Mouse (Mus musculus) thymus, postnatal 4 days (tissue): Measurements from ENCODE around the gene Ccdc116.

ENCODE experiments used
- DNase-seq: peaks from one replicate; pipeline ENCODE4 v3.0.0; 2021

Ccdc116 gene

DNA sequence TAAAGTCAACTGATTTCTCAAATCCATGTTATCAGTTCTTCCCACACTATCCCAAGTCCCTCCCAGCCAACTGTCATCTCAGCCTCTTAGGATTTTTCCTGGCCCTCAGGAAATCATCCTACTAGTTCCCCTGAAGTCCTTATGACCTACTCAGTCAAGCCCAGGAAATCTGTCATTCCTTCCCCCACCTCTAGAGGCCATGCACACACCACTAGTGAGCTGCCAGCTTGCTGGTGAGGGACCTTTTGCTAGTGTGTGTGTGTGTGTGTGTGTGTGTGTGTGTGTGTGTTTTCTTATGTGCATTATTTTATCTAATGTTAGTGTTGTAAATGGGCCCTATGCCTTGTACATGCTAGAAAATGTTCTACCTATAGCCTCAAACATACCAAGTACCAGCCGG lies 19.7 kb downstream of the Ccdc116 start:
- peak; percentile 71 for DNase-seq

DNA sequence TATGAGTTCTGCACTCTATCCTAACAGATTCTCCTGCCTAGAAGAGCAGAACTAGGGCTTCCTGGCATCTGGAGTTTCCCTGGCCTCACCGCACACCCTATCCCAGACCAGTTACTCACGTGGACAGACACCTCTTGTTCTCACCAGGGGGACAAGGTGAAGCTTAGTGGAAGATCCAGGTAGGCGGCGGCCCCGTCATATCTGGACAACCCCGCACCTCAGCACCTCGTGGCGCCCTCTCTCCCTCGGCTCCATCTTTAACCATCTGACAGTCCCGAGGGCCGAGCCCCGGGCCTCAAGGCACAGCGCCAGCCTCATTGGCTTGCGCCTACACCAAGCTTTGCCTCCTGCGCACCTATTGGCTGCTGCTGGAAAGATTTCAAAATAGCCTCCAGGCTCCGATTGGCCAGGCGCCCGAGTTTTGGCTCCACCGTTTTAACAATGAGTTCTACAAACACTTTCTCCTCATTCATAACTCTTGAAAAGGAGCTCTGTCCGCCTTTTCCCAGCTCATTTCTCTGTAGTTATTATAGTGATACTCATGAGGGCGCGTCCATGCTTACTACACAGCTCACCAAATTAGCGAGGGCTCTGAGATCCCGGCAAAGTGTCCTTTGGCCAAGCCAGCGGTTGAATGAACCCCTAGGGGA lies 22.0 kb downstream of the Ccdc116 start, which contains the start of gene 2610318N02Rik:
TSS of gene 2610318N02Rik (minus strand) at position 297 of the 650 bp plus-strand sequence.
- peak; percentile 83 for DNase-seq

DNA sequence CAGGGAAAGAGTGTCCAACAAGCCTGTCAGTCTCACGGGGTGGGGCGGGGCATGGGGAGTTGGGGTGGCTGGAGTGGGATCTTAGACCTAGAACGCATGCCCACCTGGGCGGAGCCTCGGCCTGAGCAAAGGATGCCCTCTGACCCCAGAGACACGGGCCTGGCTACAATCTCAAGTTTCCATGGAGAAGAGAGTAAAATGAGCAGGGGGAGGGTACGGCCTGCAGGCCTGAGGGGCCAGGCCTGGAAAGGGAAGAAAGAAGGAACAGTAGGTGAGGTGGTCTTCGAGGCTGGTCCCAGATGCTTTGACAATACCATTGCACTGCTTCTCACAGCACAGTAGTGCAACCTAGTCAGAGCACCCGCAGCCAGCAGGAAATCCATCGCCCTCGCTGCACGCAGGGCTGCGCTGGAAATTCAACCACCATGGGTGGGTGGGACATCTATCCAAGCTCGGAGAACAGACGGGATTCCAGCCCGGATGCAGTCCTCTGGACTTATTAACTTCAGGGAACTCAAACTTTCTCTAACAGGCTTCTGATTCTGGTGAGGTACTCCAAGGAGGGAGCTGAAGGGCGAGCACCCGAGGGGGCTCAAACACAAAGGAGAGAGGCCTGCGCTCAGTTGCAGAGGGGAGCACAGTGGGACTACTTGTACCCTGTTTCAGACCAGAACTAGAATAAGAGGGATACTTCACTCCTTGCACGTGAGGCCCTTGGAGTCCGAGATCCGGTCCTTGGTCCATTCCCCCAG lies 22.7 kb downstream of the Ccdc116 start:
- DNase-seq: peak; percentile 54

DNA sequence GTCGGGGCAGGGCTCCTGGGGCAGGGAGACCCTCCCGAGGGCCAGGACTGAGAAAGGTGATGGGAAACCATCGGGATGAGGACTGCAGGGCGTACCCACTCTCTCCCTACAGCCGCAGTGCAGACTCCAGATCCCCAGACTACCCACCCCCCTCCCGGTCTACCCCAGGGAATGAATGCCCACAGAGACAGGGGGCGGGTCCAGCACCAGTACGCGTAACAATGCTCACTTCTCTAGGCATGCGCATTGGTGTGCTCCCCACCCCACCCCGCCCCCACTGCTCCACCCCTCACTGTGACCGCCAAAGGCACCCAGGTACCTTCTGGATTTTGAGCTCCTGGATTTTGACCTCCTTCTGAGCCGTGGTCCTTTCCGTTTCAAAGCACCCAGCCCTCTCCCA lies 25.5 kb downstream of the Ccdc116 start:
- no peak for DNase-seq

DNA sequence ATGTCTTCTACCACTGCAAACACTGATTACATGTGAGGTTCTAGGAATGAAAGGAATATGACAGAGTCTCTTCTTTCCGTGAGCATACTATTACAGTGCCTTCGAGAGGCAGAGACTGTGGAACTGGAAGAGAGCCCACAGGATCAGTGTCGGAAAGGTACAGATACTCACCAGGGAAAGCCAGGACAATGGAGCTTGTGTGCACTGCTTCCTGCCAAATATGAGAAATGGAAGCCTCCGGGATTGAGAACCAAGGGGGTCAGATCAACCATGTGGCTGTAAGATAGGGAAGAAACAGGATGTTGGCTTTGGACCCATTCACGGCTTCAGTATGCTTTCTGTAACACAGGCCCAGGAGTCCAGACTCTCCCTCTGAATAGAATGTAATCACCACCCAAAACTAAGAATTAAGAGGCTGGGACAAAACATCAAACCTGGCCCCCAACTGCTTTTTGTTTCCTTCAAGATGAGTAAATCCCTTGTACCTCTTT lies 29.7 kb downstream of the Ccdc116 start:
- DNase-seq: no peak

DNA sequence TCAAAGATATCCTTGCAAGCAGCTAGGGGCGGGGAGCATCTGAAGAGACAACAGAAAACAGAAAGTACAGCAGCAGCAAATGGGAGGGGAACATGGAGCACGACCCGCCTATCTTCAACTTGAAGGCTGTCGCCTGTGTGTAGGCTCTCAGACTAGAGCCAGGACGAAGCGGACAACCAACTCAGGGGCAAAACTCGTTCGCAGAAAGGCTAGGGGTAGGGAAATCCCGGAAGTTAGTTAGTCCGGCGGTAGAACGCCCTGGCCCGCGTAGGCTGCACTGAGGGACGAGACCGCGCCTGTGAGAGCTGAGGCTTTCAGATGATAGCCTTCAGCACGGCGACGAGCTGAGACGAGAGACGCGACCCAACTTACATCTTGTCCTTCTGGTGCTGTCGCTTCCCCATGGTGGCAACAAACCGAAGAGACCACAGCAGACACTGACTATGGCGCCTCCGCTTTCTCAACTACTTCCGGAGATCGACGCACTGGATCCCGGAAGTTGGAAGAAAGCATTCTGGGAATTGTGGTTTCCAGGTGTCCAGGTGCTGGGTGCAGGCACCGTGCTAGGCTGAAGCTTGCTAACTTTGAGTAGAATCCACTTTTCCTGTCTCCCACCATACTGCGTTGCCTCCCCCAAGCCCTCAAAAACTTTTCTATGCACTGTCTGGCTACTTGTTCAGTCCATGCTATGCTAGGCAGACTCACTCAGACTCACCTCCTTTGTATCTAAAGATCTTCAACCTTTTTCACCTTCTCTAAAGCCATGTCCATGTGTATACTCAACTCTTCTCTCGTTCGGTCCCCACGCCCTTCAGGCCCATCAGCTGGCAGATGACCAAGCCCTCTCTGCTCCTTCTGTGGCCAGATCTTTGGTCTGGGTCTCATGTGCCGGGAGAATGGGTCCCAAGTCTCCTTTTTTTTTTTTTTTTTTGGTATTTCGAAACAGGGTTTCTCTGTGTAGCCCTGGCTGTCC lies 36.0 kb downstream of the Ccdc116 start, which contains the start of gene Ppil2:
TSS of gene Ppil2 (minus strand) at position 487 of the 973 bp plus-strand sequence.
- DNase-seq: peak; percentile 70

DNA sequence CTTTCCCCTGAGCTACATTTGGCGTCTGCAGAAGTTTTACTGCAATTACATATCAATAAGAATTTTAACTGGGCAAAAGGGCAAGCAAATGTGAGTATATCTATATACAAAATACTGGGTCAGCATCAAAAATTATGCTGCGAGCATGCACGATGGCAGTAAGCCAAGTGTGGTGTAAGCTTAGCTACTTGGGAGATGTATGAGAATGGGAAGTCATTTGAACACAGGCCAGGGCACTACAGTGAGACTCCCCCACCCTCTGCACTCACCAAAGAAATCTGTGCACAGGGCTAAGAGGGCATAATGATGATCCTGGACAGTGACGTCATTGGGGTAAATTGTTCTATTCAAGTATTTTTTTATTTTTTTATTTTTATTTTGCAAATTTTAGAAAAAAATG lies 42.4 kb downstream of the Ccdc116 start:
- no peak for DNase-seq

DNA sequence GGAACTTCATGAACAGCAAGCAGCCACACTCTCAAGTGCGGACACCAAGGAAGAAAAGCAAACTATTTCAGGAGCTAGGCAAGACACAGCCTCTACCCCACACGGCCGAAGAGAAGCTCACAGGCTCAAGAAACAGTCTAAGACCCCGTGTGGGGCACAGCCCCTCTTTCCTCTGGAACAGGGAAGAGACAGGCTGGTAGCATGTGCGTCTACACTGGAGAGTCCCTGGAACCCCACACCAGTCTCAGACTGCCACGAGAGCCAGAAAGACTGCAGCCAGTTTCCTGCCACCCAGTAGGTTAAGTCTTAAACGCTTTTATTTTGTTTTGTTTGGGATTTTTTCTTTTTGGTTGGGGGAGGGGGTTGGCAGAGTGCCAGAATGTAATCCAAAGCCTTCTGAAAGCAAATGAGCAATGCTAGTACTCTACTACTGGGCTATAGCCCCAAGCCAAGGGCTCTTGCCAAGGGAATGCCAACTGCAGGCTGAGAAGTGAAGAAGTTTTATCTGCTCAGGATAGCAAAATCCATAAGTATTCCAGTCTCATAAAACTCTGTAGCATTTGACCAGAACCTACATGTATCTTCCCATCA lies 44.3 kb downstream of the Ccdc116 start:
- DNase-seq: no peak

DNA sequence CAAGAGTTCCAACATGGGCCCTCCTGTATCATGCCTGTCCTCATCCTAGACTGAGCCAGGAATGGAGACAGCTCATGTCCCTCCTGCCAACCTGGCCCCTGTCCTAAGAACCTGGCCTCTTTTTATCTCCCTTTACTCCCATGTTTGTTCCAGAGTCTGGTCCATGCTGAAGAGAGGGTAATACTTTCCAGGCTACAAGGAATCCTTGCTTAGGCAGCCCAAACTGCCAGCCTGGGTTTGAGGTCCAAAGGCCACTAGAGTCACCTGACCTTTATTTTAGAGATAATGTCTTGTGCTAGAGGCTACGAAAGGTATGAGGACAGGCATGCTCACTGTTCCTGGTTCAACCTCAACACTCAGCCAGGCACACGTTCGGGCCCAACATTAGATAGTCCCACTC lies 50.1 kb downstream of the Ccdc116 start:
- no peak for DNase-seq
